ENCODE assay signal across 21 mouse cellular contexts in the genomic region with DNA sequence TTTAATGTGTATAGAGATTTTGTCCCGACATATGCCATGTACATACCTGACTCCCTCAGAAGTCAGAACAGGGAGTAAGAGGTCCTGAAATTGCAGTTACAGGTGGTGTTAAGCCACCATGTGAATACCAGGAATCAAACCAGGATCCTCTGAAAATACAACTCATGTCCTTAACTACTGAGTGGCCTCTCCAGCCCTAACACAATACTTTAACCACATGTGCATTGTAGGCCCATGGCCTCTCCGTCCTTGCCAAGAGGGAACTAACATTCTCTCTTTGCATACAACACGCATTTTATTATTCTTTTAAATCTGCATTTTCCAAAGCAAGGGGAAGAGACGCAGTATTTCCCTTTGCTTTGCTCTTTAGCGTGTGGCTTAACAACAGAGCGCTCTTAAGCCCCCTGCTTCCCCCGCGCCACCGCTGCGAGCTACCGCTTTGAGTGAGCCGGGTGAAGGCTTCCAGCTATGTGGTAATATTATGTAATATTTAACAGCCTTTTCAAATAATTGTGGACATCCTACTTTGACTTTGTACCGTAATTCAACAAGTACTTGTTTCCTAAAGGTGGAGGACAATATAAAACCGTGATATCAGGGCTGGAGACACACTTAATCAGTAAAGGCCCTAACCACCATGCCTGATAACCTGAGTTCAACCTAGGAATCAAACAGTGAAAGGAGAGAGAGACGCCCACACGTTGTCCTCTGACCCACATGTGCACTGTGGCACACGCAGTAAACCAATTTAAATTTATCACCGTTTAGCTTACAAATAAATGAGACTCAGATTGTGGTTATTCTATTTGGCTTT. TPM values are rescaled to one million over a fixed set of nuclear protein-coding genes. Genes with fewer than 3 reads are reported as not detected.
A peak's percentile ranks its signal among the peaks of the same experiment; 100 is the strongest.
DNase-seq lines count a peak whose midpoint lies in the region; ATAC-seq and TF ChIP-seq lines count a peak whose summit lies in the region.
"Had no signal": no experiment of that assay in that cellular context is flagged by ENCODE, and none has a peak within 500 bp of the region (broad histone marks: within the 10 kb centered on the region; RNA-seq: fewer than 3 reads in every experiment).

No protein-coding gene starts in this region.

- no peaks in the 10 kb centered on the region for H3K9me3 ChIP-seq in intestine, embryonic 15.5 days
- no peaks in the 10 kb centered on the region for H3K9me3 ChIP-seq in midbrain, embryonic 14.5 days (ENCODE audit: control insufficient read depth, low read length)
- no peaks in the 10 kb centered on the region for H3K9me3 ChIP-seq in hindbrain, embryonic 13.5 days
- H3K9me3 ChIP-seq: hindbrain, embryonic 15.5 days; limb, embryonic 13.5 days; midbrain, embryonic 10.5 days; neural tube, embryonic 13.5 days had no signal

- no peaks in the 10 kb centered on the region for H3K27me3 ChIP-seq in intestine, embryonic 15.5 days (replicated peaks)
- no peaks in the 10 kb centered on the region for H3K27me3 ChIP-seq in midbrain, embryonic 14.5 days (ENCODE audit: control insufficient read depth, insufficient read depth, low read length)
- no peaks in the 10 kb centered on the region for H3K27me3 ChIP-seq in hindbrain, embryonic 13.5 days
- H3K27me3 ChIP-seq: hindbrain, embryonic 15.5 days; limb, embryonic 13.5 days; neural tube, embryonic 13.5 days had no signal

- peak; percentile 85 for ATAC-seq in intestine, embryonic 15.5 days
- ATAC-seq in megakaryocyte progenitor cell, adult 5-6 weeks (replicated peaks; ENCODE audit: poor library complexity): peak; percentile 12
- no peak for ATAC-seq in midbrain, embryonic 14.5 days (ENCODE audit: low FRiP score, low TSS enrichment)
- ATAC-seq in hindbrain, embryonic 13.5 days (ENCODE audit: low FRiP score): no peak
- ATAC-seq: forebrain, embryonic 14.5 days had no signal

- TF ChIP-seq POLR2A in lung, adult 2 months (IDR thresholded peaks at IDR 0.05; ENCODE audit: borderline replicate concordance, extremely low read depth, low read depth, low read length): no peak

- peak overlapping the region; percentile 33; the same call in 1 of the 2 replicates for H3K4me2 ChIP-seq in intestine, embryonic 15.5 days (replicated peaks)
- no peak overlapping the region for H3K4me2 ChIP-seq in midbrain, embryonic 14.5 days (ENCODE audit: low read length)
- H3K4me2 ChIP-seq in hindbrain, embryonic 13.5 days: no peak overlapping the region
- H3K4me2 ChIP-seq: heart, embryonic 11.5 days; hindbrain, embryonic 15.5 days; limb, embryonic 13.5 days; neural tube, embryonic 13.5 days had no signal

- H3K9ac ChIP-seq in intestine, embryonic 15.5 days: no peak overlapping the region
- no peak overlapping the region for H3K9ac ChIP-seq in midbrain, embryonic 14.5 days (replicated peaks; ENCODE audit: low read length)
- no peak overlapping the region for H3K9ac ChIP-seq in hindbrain, embryonic 13.5 days
- H3K9ac ChIP-seq: hindbrain, embryonic 15.5 days; limb, embryonic 13.5 days; neural tube, embryonic 13.5 days had no signal

- TF ChIP-seq CTCF in lung, adult 2 months (IDR thresholded peaks at IDR 0.05; ENCODE audit: insufficient read depth, low read length): no peak

- no peaks in the 10 kb centered on the region for H3K36me3 ChIP-seq in intestine, embryonic 15.5 days
- H3K36me3 ChIP-seq in midbrain, embryonic 14.5 days (ENCODE audit: control insufficient read depth, insufficient read depth, low read length): no peaks in the 10 kb centered on the region
- no peaks in the 10 kb centered on the region for H3K36me3 ChIP-seq in hindbrain, embryonic 13.5 days
- H3K36me3 ChIP-seq: hindbrain, embryonic 15.5 days; limb, embryonic 13.5 days; midbrain, embryonic 10.5 days; neural tube, embryonic 13.5 days had no signal

- peak; percentile 45 for DNase-seq in lung, postnatal 36 days
- no peak for DNase-seq in lung, adult 2 months
- no peak for DNase-seq in midbrain, embryonic 14.5 days
- no peak for DNase-seq in layer of hippocampus, postnatal 25 days (ENCODE audit: extremely low spot score in 1 of 2, low spot score in 1 of 2)
- DNase-seq: adrenal gland, postnatal 10 days; cerebellum, adult 11-12 months; cerebellum, postnatal 36 days; heart, postnatal 14 days; kidney, postnatal 10 days; right cerebral cortex, postnatal 14 days; thymus, adult 18-20 months had no signal

- H3K4me3 ChIP-seq in lung, adult 2 months (replicated peaks; ENCODE audit: extremely low read depth, low read depth, low read length): no peak overlapping the region
- no peak overlapping the region for H3K4me3 ChIP-seq in intestine, embryonic 15.5 days (replicated peaks)
- no peak overlapping the region for H3K4me3 ChIP-seq in midbrain, embryonic 14.5 days (replicated peaks; ENCODE audit: low read depth, low read length)
- H3K4me3 ChIP-seq in hindbrain, embryonic 13.5 days: no peak overlapping the region
- H3K4me3 ChIP-seq: erythroblast, embryonic 14.5 days; hindbrain, embryonic 15.5 days; limb, embryonic 13.5 days; midbrain, embryonic 10.5 days; neural tube, embryonic 13.5 days had no signal

- no peaks in the 10 kb centered on the region for H3K4me1 ChIP-seq in lung, adult 2 months (ENCODE audit: control insufficient read depth, insufficient read depth, low read length)
- peaks cover 7% of the 10 kb centered on the region; the same call in 1 of the 2 replicates for H3K4me1 ChIP-seq in intestine, embryonic 15.5 days (replicated peaks)
- H3K4me1 ChIP-seq in midbrain, embryonic 14.5 days (ENCODE audit: control insufficient read depth, insufficient read depth, low read length): no peaks in the 10 kb centered on the region
- H3K4me1 ChIP-seq in hindbrain, embryonic 13.5 days (replicated peaks): no peaks in the 10 kb centered on the region
- H3K4me1 ChIP-seq: hindbrain, embryonic 15.5 days; limb, embryonic 13.5 days; midbrain, embryonic 10.5 days; neural tube, embryonic 13.5 days had no signal

- H3K27ac ChIP-seq in intestine, embryonic 15.5 days: peak overlapping the region; percentile 75
- H3K27ac ChIP-seq in midbrain, embryonic 14.5 days (replicated peaks; ENCODE audit: low read depth, low read length): no peak overlapping the region
- H3K27ac ChIP-seq in hindbrain, embryonic 13.5 days: no peak overlapping the region
- H3K27ac ChIP-seq: hindbrain, embryonic 15.5 days; limb, embryonic 13.5 days; midbrain, embryonic 10.5 days; neural tube, embryonic 13.5 days had no signal

- 71% methylated on average over 18 of the region's 18 CpGs for WGBS in lung, adult 2 months
- 54% methylated on average over 18 of the region's 18 CpGs for WGBS in intestine, embryonic 15.5 days
- 87% methylated on average over 18 of the region's 18 CpGs for WGBS in midbrain, embryonic 14.5 days
- WGBS in hindbrain, embryonic 13.5 days: 90% methylated on average over 18 of the region's 18 CpGs

RNA-seq across cellular contexts. Expression of a gene that starts 17.6 kb away (rescaled TPM):
- 89.5 and 111 TPM in 2 replicates for polyA plus RNA-seq in lung, adult 2 months (2012; rRNA removed)
- polyA plus RNA-seq in intestine, embryonic 15.5 days (2015; fragmentation: Nextera tagmentation; extraction: Ambion mirVana): 93.0 and 104 TPM in 2 replicates
- 40.1 and 43.7 TPM in 2 replicates for total RNA-seq in megakaryocyte progenitor cell, adult 5-6 weeks (2015)
- 192 and 207 TPM in 2 replicates for total RNA-seq in megakaryocyte progenitor cell, adult 5-6 weeks (2017)
- 82.1 and 82.7 TPM in 2 replicates for polyA plus RNA-seq in midbrain, embryonic 14.5 days (2014; fragmentation: Nextera tagmentation; extraction: Ambion mirVana)
- polyA plus RNA-seq in hindbrain, embryonic 13.5 days (2015; fragmentation: Nextera tagmentation; extraction: Ambion mirVana): 144 and 146 TPM in 2 replicates
- total RNA-seq in layer of hippocampus, postnatal 25 days (2021): 100 to 1,000 TPM; 105 to 107 TPM

RNA-seq across cellular contexts. Expression of a gene that starts 26.5 kb away (rescaled TPM):
- 70.8 and 81.2 TPM in 2 replicates for polyA plus RNA-seq in lung, adult 2 months (2012; rRNA removed)
- 52.5 and 55.2 TPM in 2 replicates for polyA plus RNA-seq in intestine, embryonic 15.5 days (2015; fragmentation: Nextera tagmentation; extraction: Ambion mirVana)
- total RNA-seq in megakaryocyte progenitor cell, adult 5-6 weeks (2015): 212 and 219 TPM in 2 replicates
- 122 and 139 TPM in 2 replicates for total RNA-seq in megakaryocyte progenitor cell, adult 5-6 weeks (2017)
- polyA plus RNA-seq in midbrain, embryonic 14.5 days (2014; fragmentation: Nextera tagmentation; extraction: Ambion mirVana): 66.8 and 74.1 TPM in 2 replicates
- 40.6 and 42.3 TPM in 2 replicates for polyA plus RNA-seq in hindbrain, embryonic 13.5 days (2015; fragmentation: Nextera tagmentation; extraction: Ambion mirVana)
- 100 to 1,000 TPM; 113 to 114 TPM for total RNA-seq in layer of hippocampus, postnatal 25 days (2021)

RNA-seq across cellular contexts. Expression of a gene that starts 41.9 kb away (rescaled TPM):
- 3.5 and 7.4 TPM in 2 replicates for polyA plus RNA-seq in lung, adult 2 months (2012; rRNA removed)
- 0.98 and 1.1 TPM in 2 replicates for polyA plus RNA-seq in intestine, embryonic 15.5 days (2015; fragmentation: Nextera tagmentation; extraction: Ambion mirVana)
- not detected in 2 replicates for total RNA-seq in megakaryocyte progenitor cell, adult 5-6 weeks (2015)
- total RNA-seq in megakaryocyte progenitor cell, adult 5-6 weeks (2017): 0.84 and 0.87 TPM in 2 replicates
- polyA plus RNA-seq in midbrain, embryonic 14.5 days (2014; fragmentation: Nextera tagmentation; extraction: Ambion mirVana): 0.58 and 0.66 TPM in 2 replicates
- 1.0 and 1.1 TPM in 2 replicates for polyA plus RNA-seq in hindbrain, embryonic 13.5 days (2015; fragmentation: Nextera tagmentation; extraction: Ambion mirVana)
- total RNA-seq in layer of hippocampus, postnatal 25 days (2021): 10 to 100 TPM; 10.5 to 25.1 TPM
- polyA plus RNA-seq: erythroblast, embryonic 14.5 days had no signal

RNA-seq across cellular contexts. Expression of a gene that starts 51.3 kb away (rescaled TPM):
- 29.1 and 36.7 TPM in 2 replicates for polyA plus RNA-seq in lung, adult 2 months (2012; rRNA removed)
- polyA plus RNA-seq in intestine, embryonic 15.5 days (2015; fragmentation: Nextera tagmentation; extraction: Ambion mirVana): 46.8 and 50.4 TPM in 2 replicates
- 1.7 and 3.1 TPM in 2 replicates for total RNA-seq in megakaryocyte progenitor cell, adult 5-6 weeks (2015)
- total RNA-seq in megakaryocyte progenitor cell, adult 5-6 weeks (2017): 3.0 and 5.3 TPM in 2 replicates
- 19.0 and 19.6 TPM in 2 replicates for polyA plus RNA-seq in midbrain, embryonic 14.5 days (2014; fragmentation: Nextera tagmentation; extraction: Ambion mirVana)
- 28.4 and 30.7 TPM in 2 replicates for polyA plus RNA-seq in hindbrain, embryonic 13.5 days (2015; fragmentation: Nextera tagmentation; extraction: Ambion mirVana)
- 100 to 1,000 TPM; 295 to 338 TPM for total RNA-seq in layer of hippocampus, postnatal 25 days (2021)

RNA-seq across cellular contexts. Expression of a gene that starts 57.0 kb away (rescaled TPM):
- 134 and 157 TPM in 2 replicates for polyA plus RNA-seq in lung, adult 2 months (2012; rRNA removed)
- 70.6 and 75.4 TPM in 2 replicates for polyA plus RNA-seq in intestine, embryonic 15.5 days (2015; fragmentation: Nextera tagmentation; extraction: Ambion mirVana)
- total RNA-seq in megakaryocyte progenitor cell, adult 5-6 weeks (2015): 23.8 and 28.0 TPM in 2 replicates
- total RNA-seq in megakaryocyte progenitor cell, adult 5-6 weeks (2017): 18.0 and 19.3 TPM in 2 replicates
- polyA plus RNA-seq in midbrain, embryonic 14.5 days (2014; fragmentation: Nextera tagmentation; extraction: Ambion mirVana): 219 and 244 TPM in 2 replicates
- 211 and 221 TPM in 2 replicates for polyA plus RNA-seq in hindbrain, embryonic 13.5 days (2015; fragmentation: Nextera tagmentation; extraction: Ambion mirVana)
- total RNA-seq in layer of hippocampus, postnatal 25 days (2021): 100 to 1,000 TPM; 210 to 243 TPM

Comparison
In these comparisons a context has a peak if more than half of its experiments do, and no peak if none do; other contexts are left out.
1. ATAC-seq: peak in intestine, embryonic 15.5 days (single experiment) and megakaryocyte progenitor cell, adult 5-6 weeks (single experiment); none in midbrain, embryonic 14.5 days (single experiment) and hindbrain, embryonic 13.5 days (single experiment).